Mouse (Mus musculus): ENCODE data around the gene Pbld1. TPM values are rescaled to one million over a fixed set of nuclear protein-coding genes. Genes with fewer than 3 reads are reported as not detected.
"Not testable (repeated sequence)": the region's sequence is repeated elsewhere in the genome, so short reads cannot be mapped to it uniquely, and the experiment has no call there.

Gene Pbld1
- polyA plus RNA-seq, 2 experiments from 2014 or later, result not detected

- no peak for ATAC-seq
Measured at GRCm38 (mm10) chr10:63043154-63043553, 16.8 kb upstream of the Pbld1 start.

GRCm38 (mm10) chr10:63047751-63048150 lies 12.2 kb upstream of the Pbld1 start:
- no peak for ATAC-seq

- ATAC-seq, result no peak
Measured at GRCm38 (mm10) chr10:63049106-63049505, 10.9 kb upstream of the Pbld1 start.

- no peak for ATAC-seq
Measured at GRCm38 (mm10) chr10:63051267-63051666, 8.7 kb upstream of the Pbld1 start.

- no peak for ATAC-seq
Measured at GRCm38 (mm10) chr10:63052011-63052410, 8.0 kb upstream of the Pbld1 start.

- ATAC-seq, result no peak
Measured at GRCm38 (mm10) chr10:63053007-63053406, 7.0 kb upstream of the Pbld1 start.

GRCm38 (mm10) chr10:63054071-63054470 lies 5.9 kb upstream of the Pbld1 start:
- not testable (repeated sequence) for ATAC-seq

- ATAC-seq, result no peak
Measured at GRCm38 (mm10) chr10:63054586-63054985, 5.4 kb upstream of the Pbld1 start.

- no peak for ATAC-seq
Measured at GRCm38 (mm10) chr10:63056966-63057750, 2.8 kb upstream of the Pbld1 start.

GRCm38 (mm10) chr10:63060406-63060805 lies 444 bp downstream of the Pbld1 start:
- ATAC-seq, result no peak

GRCm38 (mm10) chr10:63061266-63061665 lies 1.3 kb downstream of the Pbld1 start:
- no peak for ATAC-seq

- no peak for ATAC-seq
Measured at GRCm38 (mm10) chr10:63062696-63063095, 2.7 kb downstream of the Pbld1 start.

GRCm38 (mm10) chr10:63063365-63063764 lies 3.4 kb downstream of the Pbld1 start:
- no peak for ATAC-seq

GRCm38 (mm10) chr10:63064516-63064915 lies 4.6 kb downstream of the Pbld1 start:
- no peak for ATAC-seq

GRCm38 (mm10) chr10:63065561-63065960 lies 5.6 kb downstream of the Pbld1 start:
- ATAC-seq, result no peak

- peak; percentile 54 for ATAC-seq
Measured at GRCm38 (mm10) chr10:63065988-63066387, 6.0 kb downstream of the Pbld1 start.

GRCm38 (mm10) chr10:63086304-63086703 lies 26.3 kb downstream of the Pbld1 start:
- ATAC-seq, result no peak

GRCm38 (mm10) chr10:63089103-63089757 lies 29.3 kb downstream of the Pbld1 start:
- ATAC-seq, result no peak

GRCm38 (mm10) chr10:63089758-63090571 lies 30.0 kb downstream of the Pbld1 start:
- no peak for ATAC-seq

- no peak for ATAC-seq
Measured at GRCm38 (mm10) chr10:63091915-63092314, 32.0 kb downstream of the Pbld1 start.

GRCm38 (mm10) chr10:63092616-63093550 lies 32.9 kb downstream of the Pbld1 start:
- no peak for ATAC-seq

GRCm38 (mm10) chr10:63096757-63097156 lies 36.8 kb downstream of the Pbld1 start:
- ATAC-seq, result no peak

Data from activated CD4-positive, CD25-positive, alpha-beta regulatory T cell, adult 4 months (primary cell).